Mouse (Mus musculus): ENCODE measurements around the gene Rflnb. TPM values are rescaled to one million over a fixed set of nuclear protein-coding genes. Genes with fewer than 3 reads are reported as not detected.

The Rflnb gene
- polyA plus RNA-seq, 1 experiment, result 8.1 TPM

DNA sequence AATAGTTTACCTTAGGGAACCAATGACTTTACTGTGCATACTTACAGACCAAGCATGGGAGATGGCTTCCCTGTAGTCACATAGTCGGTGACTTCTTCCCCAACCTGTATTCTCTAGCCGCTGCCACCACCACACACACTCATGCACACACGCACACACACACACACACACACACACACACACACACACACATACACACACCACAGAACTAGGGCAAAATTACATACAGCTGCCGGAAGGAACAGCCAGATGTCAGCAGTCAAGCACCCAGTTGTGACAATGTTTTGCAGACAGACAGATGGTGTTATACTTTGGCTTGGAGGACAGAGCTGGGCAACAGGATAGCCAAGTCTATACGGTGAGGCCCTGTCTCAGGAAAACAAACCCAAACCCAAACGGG is 49.5 kb downstream of the Rflnb start:
- H3K4me3 ChIP-seq (ENCODE audit: insufficient read depth, low read length), result no peak overlapping the region
- no peaks in the 10 kb centered on the region for H3K4me1 ChIP-seq (ENCODE audit: control insufficient read depth, insufficient read depth, low read length)
- TF ChIP-seq POLR2A (IDR thresholded peaks at IDR 0.05; ENCODE audit: extremely low read depth, insufficient read depth, low read length) (no peak), CTCF (IDR thresholded peaks at IDR 0.05; ENCODE audit: extremely low read depth, insufficient read depth, low read length) (no peak)
- no peak overlapping the region for H3K27ac ChIP-seq (ENCODE audit: insufficient read depth, low read length)

DNA sequence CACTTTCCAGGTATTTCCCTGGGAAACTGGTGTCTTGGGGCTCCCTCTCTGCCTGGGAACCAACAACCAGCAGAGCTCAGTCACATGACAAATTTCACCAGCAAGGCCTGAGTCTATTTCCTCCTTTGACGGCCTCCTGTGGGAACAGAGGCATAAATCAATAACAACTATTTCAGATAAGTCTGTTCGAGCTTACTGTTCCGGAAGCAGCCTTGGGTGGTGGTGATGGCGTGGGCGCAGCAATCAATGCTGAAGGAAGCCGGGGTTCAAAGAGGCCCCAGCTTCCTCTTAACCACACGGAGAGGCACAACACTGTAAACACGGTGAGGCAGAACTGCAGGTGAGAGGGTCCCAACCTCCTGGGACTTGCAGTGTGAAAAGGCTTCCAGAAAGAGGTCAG is 50.8 kb downstream of the Rflnb start:
- Histone ChIP-seq H3K4me1 (ENCODE audit: control insufficient read depth, insufficient read depth, low read length) (no peaks in the 10 kb centered on the region), H3K4me3 (ENCODE audit: insufficient read depth, low read length) (no peak overlapping the region), H3K27ac (ENCODE audit: insufficient read depth, low read length) (no peak overlapping the region)
- TF ChIP-seq CTCF (IDR thresholded peaks at IDR 0.05; ENCODE audit: extremely low read depth, insufficient read depth, low read length), result no peak

DNA sequence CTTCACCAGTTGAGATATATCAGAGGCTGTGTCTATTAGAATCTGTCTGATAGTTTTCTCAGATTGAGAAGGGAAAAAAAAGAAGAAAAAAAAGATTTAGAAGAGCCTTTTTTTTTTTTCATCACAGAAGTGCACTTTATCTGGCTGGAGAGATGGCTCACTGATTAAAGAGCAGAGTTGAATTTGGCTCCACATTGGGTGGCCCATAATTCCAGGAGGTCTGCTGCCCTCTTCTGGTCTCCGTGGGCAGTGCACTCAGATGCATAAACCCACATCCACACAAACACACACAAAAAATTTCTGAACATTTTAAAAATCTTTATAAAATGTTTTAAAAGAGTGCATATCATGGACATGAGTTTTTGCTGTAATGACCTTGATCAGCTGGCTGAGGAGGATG is 53.6 kb downstream of the Rflnb start:
- no peaks in the 10 kb centered on the region for H3K4me1 ChIP-seq (ENCODE audit: control insufficient read depth, insufficient read depth, low read length)

DNA sequence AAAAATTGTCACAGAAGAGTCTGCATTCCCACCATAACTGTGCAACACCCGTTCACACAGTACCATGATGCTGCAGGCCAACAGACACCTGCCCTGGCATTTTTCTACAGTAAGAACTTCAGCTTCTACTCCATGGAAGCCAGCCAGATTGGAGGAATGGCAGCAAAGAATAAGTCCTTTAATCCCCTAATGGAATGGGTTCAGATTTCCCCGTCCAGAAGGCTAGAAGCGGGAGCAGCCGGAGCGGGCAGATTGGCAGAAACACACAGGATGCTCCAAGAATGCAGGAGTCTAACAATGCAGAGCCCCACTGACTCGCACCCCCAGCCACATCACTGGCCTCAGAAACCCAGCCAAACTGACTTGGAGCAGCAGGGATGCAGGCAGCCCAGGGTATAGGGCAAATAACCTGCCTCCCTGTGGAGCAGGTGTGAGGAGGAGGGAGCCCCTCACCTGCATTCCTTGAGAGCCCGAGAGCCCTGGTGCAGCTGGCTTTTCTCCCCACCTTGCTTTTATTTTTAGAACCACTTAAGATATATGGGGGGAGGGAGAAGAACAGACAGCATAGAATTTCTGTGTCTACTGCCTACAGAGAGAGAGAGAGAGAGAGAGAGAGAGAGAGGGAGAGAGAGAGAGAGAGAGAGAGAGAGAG is 54.5 kb downstream of the Rflnb start:
- no peaks in the 10 kb centered on the region for H3K4me1 ChIP-seq (ENCODE audit: control insufficient read depth, insufficient read depth, low read length)
- TF ChIP-seq CTCF (IDR thresholded peaks at IDR 0.05; ENCODE audit: extremely low read depth, insufficient read depth, low read length), result no peak
- no peak for TF ChIP-seq POLR2A (IDR thresholded peaks at IDR 0.05; ENCODE audit: extremely low read depth, insufficient read depth, low read length)
- no peak overlapping the region for H3K4me3 ChIP-seq (ENCODE audit: insufficient read depth, low read length)
- H3K27ac ChIP-seq (ENCODE audit: insufficient read depth, low read length), result no peak overlapping the region

More for the DNA sequence above, 53.6 kb downstream of the Rflnb start:
- Histone ChIP-seq H3K4me3 (ENCODE audit: insufficient read depth, low read length) (no peak overlapping the region), H3K27ac (ENCODE audit: insufficient read depth, low read length) (no peak overlapping the region)
- peak; percentile 30; the same call in 1 of the 2 replicates for TF ChIP-seq CTCF (IDR thresholded peaks at IDR 0.05; ENCODE audit: extremely low read depth, insufficient read depth, low read length)
- no peak for TF ChIP-seq POLR2A (IDR thresholded peaks at IDR 0.05; ENCODE audit: extremely low read depth, insufficient read depth, low read length)

DNA sequence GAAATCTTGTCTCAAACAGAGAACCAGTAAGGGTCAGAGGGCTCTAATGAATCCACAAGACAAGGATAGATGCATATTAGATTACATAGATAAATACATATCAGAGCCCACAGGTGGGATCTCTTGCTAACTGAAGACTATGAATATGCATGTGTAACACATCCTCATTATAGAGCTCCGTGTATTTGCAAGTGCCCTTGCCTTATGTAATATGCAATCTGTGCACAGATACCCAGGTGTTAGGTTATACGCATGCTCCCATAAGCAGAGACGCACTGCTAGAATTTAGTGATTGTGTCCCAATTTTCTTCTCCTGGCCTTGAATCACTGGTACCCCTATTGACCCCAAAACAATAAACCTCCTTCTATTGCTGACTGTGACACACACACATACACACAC is 55.4 kb downstream of the Rflnb start:
- Histone ChIP-seq H3K27ac (ENCODE audit: insufficient read depth, low read length) (no peak overlapping the region), H3K4me1 (ENCODE audit: control insufficient read depth, insufficient read depth, low read length) (no peaks in the 10 kb centered on the region), H3K4me3 (ENCODE audit: insufficient read depth, low read length) (no peak overlapping the region)
- TF ChIP-seq POLR2A (IDR thresholded peaks at IDR 0.05; ENCODE audit: extremely low read depth, insufficient read depth, low read length) (no peak), CTCF (IDR thresholded peaks at IDR 0.05; ENCODE audit: extremely low read depth, insufficient read depth, low read length) (no peak)

DNA sequence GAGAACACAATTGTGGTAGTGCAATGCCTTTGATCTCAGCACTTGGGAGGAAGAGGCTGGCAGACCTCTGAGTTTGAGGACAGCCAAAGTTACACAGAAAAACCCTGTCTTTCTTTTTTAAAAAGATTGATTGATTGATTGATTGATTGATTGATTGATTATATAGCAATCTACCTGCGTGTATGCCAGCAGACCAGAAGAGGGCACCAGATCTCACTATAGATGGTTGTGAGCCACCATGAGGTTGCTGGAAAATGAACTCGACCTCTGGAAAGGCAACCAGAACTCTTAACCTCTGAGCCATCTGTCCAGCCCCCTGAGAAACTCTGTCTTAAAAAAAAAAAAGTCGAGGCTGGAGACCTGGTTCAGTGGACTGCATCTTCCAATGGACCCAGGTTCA is 57.0 kb downstream of the Rflnb start:
- TF ChIP-seq POLR2A (IDR thresholded peaks at IDR 0.05; ENCODE audit: extremely low read depth, insufficient read depth, low read length) (no peak), CTCF (IDR thresholded peaks at IDR 0.05; ENCODE audit: extremely low read depth, insufficient read depth, low read length) (no peak)

More for the DNA sequence above, 57.0 kb downstream of the Rflnb start:
- H3K27ac ChIP-seq (ENCODE audit: insufficient read depth, low read length), result no peak overlapping the region
- no peaks in the 10 kb centered on the region for H3K4me1 ChIP-seq (ENCODE audit: control insufficient read depth, insufficient read depth, low read length)
- H3K4me3 ChIP-seq (ENCODE audit: insufficient read depth, low read length), result no peak overlapping the region

Other genes with a start within 250 kb of the Rflnb start
- gene Doc2b, start 231.7 kb downstream of the Rflnb start, polyA plus RNA-seq (2012; rRNA removed), result 7.9 and 11.7 TPM in 2 replicates
- gene Rph3al, start 89.4 kb downstream of the Rflnb start, polyA plus RNA-seq (2012; rRNA removed), result 1.7 and 2.5 TPM in 2 replicates
- gene 1700016K19Rik, start 27.9 kb downstream of the Rflnb start, polyA plus RNA-seq (2012; rRNA removed), result 9.3 and 10.0 TPM in 2 replicates
- 56.6 and 57.4 TPM in 2 replicates for gene Vps53, start 151.9 kb upstream of the Rflnb start, polyA plus RNA-seq (2012; rRNA removed)
- gene Fam57a, start 151.9 kb upstream of the Rflnb start, polyA plus RNA-seq (2012; rRNA removed), result 28.6 and 32.3 TPM in 2 replicates
- gene Dbil5, start 189.8 kb upstream of the Rflnb start, polyA plus RNA-seq (2012; rRNA removed), result 1.9 and 2.2 TPM in 2 replicates
- 5.8 and 6.6 TPM in 2 replicates for gene Gemin4, start 189.9 kb upstream of the Rflnb start, polyA plus RNA-seq (2012; rRNA removed)
- 15.0 and 17.0 TPM in 2 replicates for gene Mrm3, start 215.9 kb upstream of the Rflnb start, polyA plus RNA-seq (2012; rRNA removed)
- gene Glod4, start 215.9 kb upstream of the Rflnb start, polyA plus RNA-seq (2012; rRNA removed), result 38.6 and 41.7 TPM in 2 replicates